Mouse (Mus musculus) embryonic facial prominence, embryonic 13.5 days (tissue): ENCODE measurements at regions not wholly inside any gene's neighbourhood (a gene's known extent, or its start where the extent isn't known, plus 50 kb on each side); places are given as distances from the start of the nearest gene placed in this dataset.

Experiments used
- ATAC-seq: fragments of 200-750 bp; cut with Nextera tagmentation; 2 replicates; pipeline ENCODE4 v1.8.0; 2017; ENCODE audit warnings: low read depth; ENCODE audit not compliant: insufficient number of reproducible peaks, insufficient read depth, low FRiP score, low TSS enrichment
- H3K27ac ChIP-seq: fragments of 300-500 bp; sonication (generic); 2 replicates; pipeline ENCODE4 v1.5.1; 2015; ENCODE audit warnings: moderate library complexity, mild to moderate bottlenecking, inconsistent platforms
- H3K27me3 ChIP-seq: fragments of 300-500 bp; sonication (generic); 2 replicates; pipeline ENCODE4 v1.6.1; 2015; ENCODE audit warnings: mild to moderate bottlenecking, inconsistent platforms
- H3K36me3 ChIP-seq: fragments of 300-500 bp; sonication (generic); 2 replicates; pipeline ENCODE4 v1.6.1; 2015; ENCODE audit warnings: mild to moderate bottlenecking, inconsistent platforms
- H3K4me1 ChIP-seq: fragments of 300-500 bp; sonication (generic); 2 replicates; pipeline ENCODE4 v1.6.1; 2015; ENCODE audit warnings: inconsistent platforms
- H3K4me2 ChIP-seq: fragments of 300-500 bp; sonication (generic); 2 replicates; pipeline ENCODE4 v1.6.1; 2015; ENCODE audit warnings: moderate library complexity, mild to moderate bottlenecking, inconsistent platforms
- H3K4me3 ChIP-seq: fragments of 300-500 bp; sonication (generic); 2 replicates; pipeline ENCODE4 v1.5.1; 2015; ENCODE audit warnings: mild to moderate bottlenecking, inconsistent platforms
- H3K9ac ChIP-seq: fragments of 300-500 bp; sonication (generic); 2 replicates; pipeline ENCODE4 v1.6.1; 2015; ENCODE audit warnings: mild to moderate bottlenecking, inconsistent platforms
- H3K9me3 ChIP-seq: fragments of 300-500 bp; sonication (generic); 2 replicates; pipeline ENCODE4 v1.6.1; 2016; ENCODE audit warnings: inconsistent platforms
- WGBS: fragments of 180-500 bp; shearing (Covaris S2); methylation state at CpG from one replicate; pipeline ENCODE4 v1.1.7; 2015; ENCODE audit warnings: mixed read lengths; 5-methylcytosine and 5-hydroxymethylcytosine counted together

- no peaks in the 10 kb centered on the region for H3K9me3 ChIP-seq
- peak overlapping the region; percentile 42 for H3K4me3 ChIP-seq
- no peaks in the 10 kb centered on the region for H3K27me3 ChIP-seq
- H3K9ac ChIP-seq = peak overlapping the region; percentile 62
- peak overlapping the region; percentile 70 for H3K4me2 ChIP-seq
- 10% methylated on average over 21 of the region's 21 CpGs for WGBS
- H3K36me3 ChIP-seq = no peaks in the 10 kb centered on the region
- peaks cover 15% of the 10 kb centered on the region; the same call in 1 of the 2 replicates for H3K4me1 ChIP-seq
- peak; percentile 77 for ATAC-seq
- H3K27ac ChIP-seq = no peak overlapping the region; the same call in 1 of the 2 replicates
These were observed 105.5 kb downstream of the Tmem17 start for GRCm38 (mm10) chr11:22617204-22617874.

- H3K4me1 ChIP-seq = peaks cover 15% of the 10 kb centered on the region; the same call in 1 of the 2 replicates
- no peaks in the 10 kb centered on the region for H3K36me3 ChIP-seq
- ATAC-seq = no peak
- 65% methylated on average over 8 of the region's 8 CpGs for WGBS
- no peaks in the 10 kb centered on the region for H3K27me3 ChIP-seq
- H3K9me3 ChIP-seq = no peaks in the 10 kb centered on the region
- H3K27ac ChIP-seq = peak overlapping the region; percentile 68; the same call in 1 of the 2 replicates
- H3K9ac ChIP-seq = no peak overlapping the region
- no peak overlapping the region for H3K4me2 ChIP-seq
- H3K4me3 ChIP-seq = no peak overlapping the region
These were observed 109.2 kb downstream of the Tmem17 start for GRCm38 (mm10) chr11:22620912-22621705.

GRCm38 (mm10) chr11:22621868-22622267 is 110.0 kb downstream of the Tmem17 start:
- Histone ChIP-seq H3K9ac (no peak overlapping the region), H3K4me2 (no peak overlapping the region), H3K9me3 (no peaks in the 10 kb centered on the region), H3K27me3 (no peaks in the 10 kb centered on the region), H3K36me3 (no peaks in the 10 kb centered on the region), H3K4me1 (peaks cover 15% of the 10 kb centered on the region; the same call in 1 of the 2 replicates), H3K27ac (peak overlapping the region; percentile 68), H3K4me3 (no peak overlapping the region)
- 53% methylated on average over 6 of the region's 6 CpGs for WGBS
- no peak for ATAC-seq

GRCm38 (mm10) chr11:22622496-22622997 is 110.7 kb downstream of the Tmem17 start:
- H3K27ac ChIP-seq = peak overlapping the region; percentile 68
- ATAC-seq = no peak
- WGBS = 73% methylated on average over 8 of the region's 8 CpGs

GRCm38 (mm10) chr11:22626407-22626806 is 114.5 kb downstream of the Tmem17 start:
- WGBS = 82% methylated on average over 1 of the region's 1 CpGs

More at GRCm38 (mm10) chr11:22622496-22622997, 110.7 kb downstream of the Tmem17 start:
- 0 out of 2 replicates have a peak, but pooled peaks cover 9% of the 10 kb centered on the region for H3K4me1 ChIP-seq
- H3K9ac ChIP-seq = no peak overlapping the region
- no peaks in the 10 kb centered on the region for H3K9me3 ChIP-seq
- no peaks in the 10 kb centered on the region for H3K36me3 ChIP-seq
- no peak overlapping the region for H3K4me3 ChIP-seq
- no peaks in the 10 kb centered on the region for H3K27me3 ChIP-seq
- H3K4me2 ChIP-seq = no peak overlapping the region

GRCm38 (mm10) chr11:22628497-22628896 is 116.6 kb downstream of the Tmem17 start:
- Histone ChIP-seq H3K27me3 (no peaks in the 10 kb centered on the region), H3K27ac (peak overlapping the region; percentile 64; the same call in 1 of the 2 replicates), H3K4me2 (no peak overlapping the region), H3K9me3 (no peaks in the 10 kb centered on the region), H3K4me1 (peaks cover 19% of the 10 kb centered on the region), H3K36me3 (no peaks in the 10 kb centered on the region), H3K9ac (no peak overlapping the region), H3K4me3 (no peak overlapping the region)
- 83% methylated on average over 5 of the region's 5 CpGs for WGBS
- ATAC-seq = no peak

More at GRCm38 (mm10) chr11:22626407-22626806, 114.5 kb downstream of the Tmem17 start:
- Histone ChIP-seq H3K9me3 (no peaks in the 10 kb centered on the region), H3K27me3 (no peaks in the 10 kb centered on the region), H3K4me2 (no peak overlapping the region), H3K4me1 (peaks cover 14% of the 10 kb centered on the region), H3K36me3 (no peaks in the 10 kb centered on the region), H3K4me3 (no peak overlapping the region), H3K27ac (no peak overlapping the region), H3K9ac (no peak overlapping the region)
- no peak for ATAC-seq

- 69% methylated on average over 5 of the region's 5 CpGs for WGBS
- H3K4me2 ChIP-seq = peak overlapping the region; percentile 54; the same call in 1 of the 2 replicates
- H3K27ac ChIP-seq = peak overlapping the region; percentile 64; the same call in 1 of the 2 replicates
These were observed 117.1 kb downstream of the Tmem17 start for GRCm38 (mm10) chr11:22628979-22629378.

GRCm38 (mm10) chr11:22629581-22629980 is 117.7 kb downstream of the Tmem17 start:
- WGBS = 11% methylated on average over 13 of the region's 13 CpGs
- peak overlapping the region; percentile 34 for H3K4me3 ChIP-seq
- peak overlapping the region; percentile 35 for H3K27ac ChIP-seq
- H3K27me3 ChIP-seq = no peaks in the 10 kb centered on the region
- H3K9me3 ChIP-seq = no peaks in the 10 kb centered on the region
- no peaks in the 10 kb centered on the region for H3K36me3 ChIP-seq
- H3K4me1 ChIP-seq = peaks cover 19% of the 10 kb centered on the region
- peak overlapping the region; percentile 63 for H3K9ac ChIP-seq
- no peak for ATAC-seq
- H3K4me2 ChIP-seq = peak overlapping the region; percentile 54

More at GRCm38 (mm10) chr11:22628979-22629378, 117.1 kb downstream of the Tmem17 start:
- Histone ChIP-seq H3K27me3 (no peaks in the 10 kb centered on the region), H3K36me3 (no peaks in the 10 kb centered on the region), H3K4me1 (peaks cover 19% of the 10 kb centered on the region), H3K4me3 (no peak overlapping the region), H3K9ac (no peak overlapping the region), H3K9me3 (no peaks in the 10 kb centered on the region)
- ATAC-seq = no peak

- Histone ChIP-seq H3K9me3 (no peaks in the 10 kb centered on the region), H3K4me3 (peak overlapping the region; percentile 34), H3K27ac (peak overlapping the region; percentile 35), H3K27me3 (no peaks in the 10 kb centered on the region), H3K4me1 (peaks cover 19% of the 10 kb centered on the region), H3K4me2 (peak overlapping the region; percentile 54), H3K36me3 (no peaks in the 10 kb centered on the region), H3K9ac (peak overlapping the region; percentile 63)
- ATAC-seq = no peak
- WGBS = 55% methylated on average over 4 of the region's 4 CpGs
These were observed 118.1 kb downstream of the Tmem17 start for GRCm38 (mm10) chr11:22629991-22630390.

- Histone ChIP-seq H3K4me3 (no peak overlapping the region), H3K9ac (no peak overlapping the region), H3K9me3 (no peaks in the 10 kb centered on the region), H3K4me2 (no peak overlapping the region), H3K27ac (no peak overlapping the region), H3K27me3 (no peaks in the 10 kb centered on the region), H3K36me3 (no peaks in the 10 kb centered on the region), H3K4me1 (peaks cover 19% of the 10 kb centered on the region)
- WGBS = 77% methylated on average over 5 of the region's 5 CpGs
- no peak for ATAC-seq
These were observed 119.1 kb downstream of the Tmem17 start for GRCm38 (mm10) chr11:22630982-22631381.

- no peak for ATAC-seq
- H3K9ac ChIP-seq = 0 out of 2 replicates have a peak overlapping the region, but pooled peaks have one; percentile 52
- peak overlapping the region; percentile 51; the same call in 1 of the 2 replicates for H3K27ac ChIP-seq
- no peaks in the 10 kb centered on the region for H3K36me3 ChIP-seq
- H3K4me2 ChIP-seq = peak overlapping the region; percentile 45
- 20% methylated on average over 6 of the region's 6 CpGs for WGBS
- peaks cover 24% of the 10 kb centered on the region for H3K4me1 ChIP-seq
- peak overlapping the region; percentile 10; the same call in 1 of the 2 replicates for H3K4me3 ChIP-seq
- no peaks in the 10 kb centered on the region for H3K9me3 ChIP-seq
- H3K27me3 ChIP-seq = no peaks in the 10 kb centered on the region
These were observed 119.9 kb downstream of the Tmem17 start for GRCm38 (mm10) chr11:22631606-22632313.
